Comparison of ENCODE assay signal across 18 mouse cellular contexts in the genomic region with DNA sequence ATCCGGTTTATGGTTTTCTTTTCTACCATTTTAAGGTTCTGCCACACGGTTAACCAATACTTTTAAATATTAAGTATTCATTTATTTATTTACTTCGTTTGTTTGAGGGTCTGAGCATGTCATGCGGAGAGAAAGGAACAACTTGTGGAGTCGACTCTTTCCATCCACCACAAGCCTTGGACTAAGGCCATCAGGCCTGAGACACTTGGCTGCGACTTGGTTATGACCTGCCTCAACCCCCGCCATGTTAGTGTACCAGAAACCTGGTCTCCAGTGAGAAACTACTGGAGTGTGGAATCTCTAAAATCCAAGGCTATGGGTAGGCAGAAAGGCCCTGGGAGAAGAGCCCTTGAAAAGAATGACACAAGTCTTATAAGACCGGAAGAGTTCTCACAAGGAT.
"Had no signal": no experiment of that assay in that cellular context is flagged by ENCODE, and none has a peak within 500 bp of the region (broad histone marks: within the 10 kb centered on the region; RNA-seq: fewer than 3 reads in every experiment).

No protein-coding gene starts in this region.

- DNase-seq: lung, embryonic 14.5 days; lung, postnatal 10 days; lung, postnatal 4 days; midbrain, embryonic 14.5 days; retina, postnatal 1 day; right cerebral cortex, adult 18-20 months; right cerebral cortex, postnatal 25 days; right cerebral cortex, postnatal 4 days; spleen, adult 18-20 months; thymus, adult 18-20 months; thymus, postnatal 14 days; thymus, postnatal 36 days had no signal

- H3K9ac ChIP-seq: lung, embryonic 14.5 days; midbrain, embryonic 12.5 days; neural tube, embryonic 13.5 days; neural tube, embryonic 15.5 days had no signal

- H3K27me3 ChIP-seq: midbrain, embryonic 12.5 days; neural tube, embryonic 13.5 days; neural tube, embryonic 15.5 days had no signal

- H3K4me2 ChIP-seq: lung, embryonic 14.5 days; midbrain, embryonic 12.5 days; neural tube, embryonic 13.5 days; neural tube, embryonic 15.5 days had no signal

- H3K27ac ChIP-seq: midbrain, embryonic 10.5 days; midbrain, embryonic 12.5 days; neural tube, embryonic 13.5 days; neural tube, embryonic 15.5 days had no signal

- H3K4me3 ChIP-seq: midbrain, embryonic 10.5 days; midbrain, embryonic 12.5 days; myocyte; neural tube, embryonic 13.5 days; neural tube, embryonic 15.5 days had no signal

- H3K36me3 ChIP-seq: midbrain, embryonic 10.5 days; midbrain, embryonic 12.5 days; neural tube, embryonic 13.5 days; neural tube, embryonic 15.5 days had no signal

- H3K9me3 ChIP-seq: midbrain, embryonic 10.5 days; midbrain, embryonic 12.5 days; neural tube, embryonic 13.5 days; neural tube, embryonic 15.5 days had no signal

- ATAC-seq: midbrain, embryonic 16.5 days had no signal
